1 mouse cellular context compared by ENCODE assay signal in genomic region chr11:87126824-87127816, GRCm38 (mm10).
TF ChIP-seq lines count a peak whose summit lies in the region.

Gene Trim37 (plus strand): TSS chr11:87127077.

TF ChIP-seq in CH12.LX, 34 proteins besides CTCF, POLR2A, EP300 and RAD21 (continued from another document):
- TF ChIP-seq MAFK (IDR thresholded peaks at IDR 0.05; ENCODE audit: insufficient replicate concordance, low read length) = no peak; the same call in 1 of the 2 replicates
- no peak for TF ChIP-seq SMC3 (IDR thresholded peaks at IDR 0.05; ENCODE audit: low read depth, low read length)
- no peak; the same call in 1 of the 2 replicates for TF ChIP-seq ETS1 (conservative IDR thresholded peaks at IDR 0.05; ENCODE audit: low read depth, low read length)
- TF ChIP-seq ZKSCAN1 (IDR thresholded peaks at IDR 0.05; ENCODE audit: borderline replicate concordance, low read depth, low read length) = no peak
- peak; percentile 75 for TF ChIP-seq BHLHE40 (IDR thresholded peaks at IDR 0.05; ENCODE audit: low read depth, low read length)
- 0 out of 2 replicates have a peak, but pooled peaks have one; percentile 47 for TF ChIP-seq KAT2A (IDR thresholded peaks at IDR 0.05; ENCODE audit: insufficient replicate concordance, low read length)
- 0 out of 2 replicates have a peak, but pooled peaks have one; percentile 47 for TF ChIP-seq ZNF384 (IDR thresholded peaks at IDR 0.05; ENCODE audit: low read depth, low read length)
- no peak for TF ChIP-seq PAX5 (IDR thresholded peaks at IDR 0.05; ENCODE audit: low read length)
- TF ChIP-seq MXI1 (IDR thresholded peaks at IDR 0.05; ENCODE audit: low read depth, low read length) = peak; percentile 98
- TF ChIP-seq ZMIZ1 (IDR thresholded peaks at IDR 0.05; ENCODE audit: low read depth, low read length) = peak; percentile 81
- peak; percentile 57; the same call in 1 of the 2 replicates for TF ChIP-seq MAZ (IDR thresholded peaks at IDR 0.05; ENCODE audit: low read depth, low read length)
